Mouse (Mus musculus): ENCODE data around the gene Mageb16. TPM values are rescaled to one million over a fixed set of nuclear protein-coding genes. Genes with fewer than 3 reads are reported as not detected.

The Mageb16 gene
- not detected in 2 replicates for total RNA-seq (2017)

DNA sequence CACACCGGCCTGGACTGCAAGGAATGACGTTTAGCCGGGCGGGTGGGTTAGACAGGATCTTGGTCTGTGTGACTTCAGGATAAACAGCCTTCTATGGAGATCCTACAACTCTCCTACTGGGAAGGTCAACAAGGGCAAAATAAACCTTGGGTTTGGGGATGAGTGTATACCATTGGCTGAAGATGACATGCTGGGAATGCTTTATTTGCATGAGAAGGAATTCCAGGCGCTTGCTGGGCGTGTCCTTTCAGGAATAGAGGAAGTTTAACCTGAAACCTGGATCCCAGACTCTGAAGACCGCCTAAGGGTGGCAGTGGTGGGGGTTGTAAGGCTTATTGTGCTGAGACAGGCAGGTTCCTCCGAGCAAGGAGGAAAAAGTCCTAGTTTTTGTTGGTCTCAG, at the start of gene Mageb16:
Gene Mageb16 (minus strand): TSS at position 25 of the 400 bp plus-strand sequence.
- no peak for ATAC-seq (ENCODE audit: extremely low read depth, insufficient number of reproducible peaks, low FRiP score, poor library complexity, severe bottlenecking)

DNA sequence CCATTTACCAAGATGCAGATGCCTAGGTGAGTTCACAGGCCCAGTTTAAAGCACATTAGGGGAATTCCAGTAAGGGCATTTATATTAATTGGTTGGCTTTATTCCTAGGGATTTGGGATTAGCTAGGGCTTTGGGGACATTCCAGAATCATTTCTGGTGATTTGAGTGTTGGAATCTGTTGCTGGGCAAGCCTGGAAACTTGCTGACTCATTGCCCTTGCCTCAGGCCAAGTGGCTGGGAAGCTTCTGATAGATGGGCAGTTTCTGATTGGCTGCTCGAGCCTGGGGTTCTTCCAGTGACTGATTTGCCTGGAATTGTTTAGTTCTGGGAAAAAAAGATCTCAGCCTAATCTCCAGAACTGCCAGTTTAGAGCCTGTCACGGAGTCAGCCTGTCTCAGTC, 20.1 kb downstream of the Mageb16 start:
- no peak for ATAC-seq (ENCODE audit: extremely low read depth, insufficient number of reproducible peaks, low FRiP score, poor library complexity, severe bottlenecking)

DNA sequence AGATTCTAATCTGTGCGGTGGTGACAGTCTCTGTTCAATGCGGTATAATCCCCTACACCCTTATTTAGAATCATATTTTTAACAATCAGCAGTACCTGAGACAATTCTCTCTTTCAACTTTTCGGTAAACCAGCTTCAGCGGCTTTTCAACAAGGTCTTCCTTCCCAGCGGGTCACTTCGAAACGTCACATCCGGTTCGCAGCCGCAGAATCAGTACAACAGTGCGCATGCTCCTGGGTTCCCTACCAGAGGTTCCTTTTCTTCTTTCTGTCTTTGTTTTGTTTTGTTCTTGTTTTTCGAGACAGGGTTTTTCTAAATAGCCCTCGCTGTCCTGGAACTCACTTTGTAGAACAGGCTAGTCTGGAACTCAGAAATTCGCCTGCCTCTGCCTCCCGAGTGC, 35.8 kb downstream of the Mageb16 start:
- ATAC-seq (ENCODE audit: extremely low read depth, insufficient number of reproducible peaks, low FRiP score, poor library complexity, severe bottlenecking) = no peak

DNA sequence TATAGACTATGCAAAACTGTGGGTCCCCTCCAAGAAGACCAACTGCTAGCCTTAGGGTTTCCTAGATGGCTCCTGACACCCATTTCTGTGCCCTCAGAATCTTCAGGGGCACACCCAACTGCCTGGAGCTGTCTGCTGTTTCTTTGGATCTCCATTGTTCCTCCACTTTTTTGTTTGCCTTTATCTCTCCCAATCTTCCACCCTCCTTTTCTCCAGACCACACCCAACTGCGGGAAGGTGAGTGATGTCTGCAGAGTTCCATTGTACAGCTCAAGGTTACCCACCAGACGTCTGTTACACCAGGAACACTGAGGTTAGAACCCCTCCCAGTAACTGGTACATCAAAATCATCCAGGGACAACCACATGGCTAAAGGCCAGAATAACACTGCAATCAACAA, 64.8 kb downstream of the Mageb16 start:
- no peak for ATAC-seq (ENCODE audit: extremely low read depth, insufficient number of reproducible peaks, low FRiP score, poor library complexity, severe bottlenecking)

Other genes with a start within 250 kb of the Mageb16 start
- gene Gm7173, start 154.2 kb downstream of the Mageb16 start, total RNA-seq (2017) = not detected in 2 replicates

Measured in neutrophil, adult 5-6 weeks (primary cell).